Mouse (Mus musculus): ENCODE measurements around the gene Atp1b2. TPM values are rescaled to one million over a fixed set of nuclear protein-coding genes. Genes with fewer than 3 reads are reported as not detected.

The Atp1b2 gene
- polyA plus RNA-seq, 1 experiment from 2014 or later: 6.0 TPM

DNA sequence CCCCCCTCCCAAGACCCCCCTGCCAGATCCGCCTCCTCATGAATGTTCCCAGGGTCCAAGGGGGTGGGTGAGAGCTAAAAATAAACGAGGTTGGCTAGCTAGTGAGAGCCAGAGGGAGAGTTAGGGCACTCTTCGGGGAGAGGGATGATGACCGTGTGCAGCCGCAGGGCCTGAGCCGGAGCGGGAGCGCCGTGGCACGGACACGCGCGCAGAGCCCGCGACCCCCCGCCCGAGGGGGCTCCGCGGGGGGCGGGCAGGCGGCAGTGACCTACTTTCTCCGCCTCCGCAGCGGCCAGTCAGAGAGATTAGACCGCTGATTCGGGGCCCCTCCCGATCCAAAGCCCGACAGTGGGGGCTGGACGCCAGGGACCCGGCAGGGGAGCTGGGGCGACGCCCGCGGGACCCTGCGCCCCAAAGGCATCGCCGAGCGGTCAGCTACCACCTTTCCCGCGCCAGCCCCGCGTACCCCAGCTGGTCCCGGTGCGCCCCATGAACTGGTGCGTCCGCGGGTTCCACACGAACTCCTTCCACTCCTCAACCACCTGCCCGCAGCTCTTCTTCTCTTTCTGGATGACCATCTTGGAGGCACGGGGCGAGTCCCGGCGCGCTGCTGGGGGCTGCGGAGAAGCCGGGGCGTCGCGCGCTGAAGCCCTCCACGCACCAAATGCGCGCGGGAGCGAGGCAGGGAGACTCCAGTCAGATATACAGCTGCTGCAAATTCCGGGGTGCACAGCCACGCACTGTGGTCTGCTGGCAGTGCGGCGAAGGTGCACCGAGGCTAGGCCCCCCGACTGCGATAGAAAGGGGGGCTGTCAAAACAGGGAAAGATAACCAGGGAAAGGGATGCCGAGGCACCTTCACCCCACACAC is 712 bp downstream of the Atp1b2 start:
- H3K4me3 ChIP-seq: peak overlapping the region; percentile 64
- peak overlapping the region; percentile 80 for H3K9ac ChIP-seq
- peak overlapping the region; percentile 100 for H3K4me2 ChIP-seq (replicated peaks)
- peak; percentile 41 for ATAC-seq (ENCODE audit: low FRiP score, low read depth)
- H3K4me1 ChIP-seq: peaks cover 22% of the 10 kb centered on the region
- H3K27me3 ChIP-seq: peaks cover 29% of the 10 kb centered on the region
- 0 out of 2 replicates have a peak, but pooled peaks cover 4% of the 10 kb centered on the region for H3K36me3 ChIP-seq
- no peaks in the 10 kb centered on the region for H3K9me3 ChIP-seq
- under 1% methylated on average over 73 of the region's 73 CpGs for WGBS
- no peak overlapping the region for H3K27ac ChIP-seq

DNA sequence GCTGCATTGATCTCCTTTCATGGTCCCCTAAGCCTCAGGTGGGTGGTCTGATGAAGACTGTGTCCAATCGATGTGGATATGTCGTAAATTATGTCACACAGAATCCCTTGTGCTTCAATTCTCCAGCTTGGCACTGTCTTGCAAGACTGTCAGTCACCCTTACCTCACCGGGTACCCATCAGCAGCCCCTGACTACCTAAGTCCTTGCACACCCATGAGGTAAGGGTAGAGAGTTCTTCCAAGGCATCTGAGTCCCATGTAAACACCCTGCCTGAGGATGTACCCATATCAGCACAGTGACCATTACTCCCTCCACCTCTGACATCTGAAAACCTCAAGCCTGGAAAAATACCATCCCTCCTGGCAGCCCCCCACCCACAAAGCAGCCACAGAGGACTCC is 1.4 kb downstream of the Atp1b2 start:
- H3K4me3 ChIP-seq: peak overlapping the region; percentile 64
- no peak overlapping the region for H3K27ac ChIP-seq
- peaks cover 28% of the 10 kb centered on the region for H3K4me1 ChIP-seq
- peak overlapping the region; percentile 80; the same call in 1 of the 2 replicates for H3K9ac ChIP-seq
- peak overlapping the region; percentile 100 for H3K4me2 ChIP-seq (replicated peaks)
- H3K36me3 ChIP-seq: 0 out of 2 replicates have a peak, but pooled peaks cover 4% of the 10 kb centered on the region
- no peak for ATAC-seq (ENCODE audit: low FRiP score, low read depth)
- peaks cover 29% of the 10 kb centered on the region for H3K27me3 ChIP-seq
- H3K9me3 ChIP-seq: no peaks in the 10 kb centered on the region
- 42% methylated on average over 3 of the region's 3 CpGs for WGBS

DNA sequence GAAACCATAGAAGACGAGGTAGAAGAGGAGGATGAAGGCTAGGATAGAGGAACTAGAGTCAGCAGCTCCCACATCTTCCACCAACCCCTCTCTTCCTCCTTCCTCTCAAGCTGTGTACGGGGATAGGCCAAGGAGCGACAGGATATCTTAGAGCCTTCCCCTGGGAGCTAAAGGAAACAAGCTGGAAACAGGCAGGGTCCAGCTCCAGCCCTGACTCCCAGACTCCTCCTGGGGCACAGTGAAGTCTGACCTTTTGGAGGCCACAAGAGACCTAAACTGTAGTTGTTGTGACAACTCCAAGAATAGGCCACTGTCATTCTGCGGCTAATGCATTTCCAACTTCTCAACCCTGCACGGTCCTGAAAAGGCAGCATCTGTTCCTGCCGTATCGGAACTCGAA is 2.2 kb downstream of the Atp1b2 start:
- Histone ChIP-seq H3K4me3 (no peak overlapping the region), H3K27me3 (peaks cover 29% of the 10 kb centered on the region), H3K27ac (no peak overlapping the region), H3K9me3 (no peaks in the 10 kb centered on the region), H3K9ac (no peak overlapping the region), H3K36me3 (0 out of 2 replicates have a peak, but pooled peaks cover 4% of the 10 kb centered on the region), H3K4me2 (replicated peaks) (peak overlapping the region; percentile 100; the same call in 1 of the 2 replicates), H3K4me1 (peaks cover 31% of the 10 kb centered on the region)
- no peak for ATAC-seq (ENCODE audit: low FRiP score, low read depth)
- 80% methylated on average over 8 of the region's 8 CpGs for WGBS

DNA sequence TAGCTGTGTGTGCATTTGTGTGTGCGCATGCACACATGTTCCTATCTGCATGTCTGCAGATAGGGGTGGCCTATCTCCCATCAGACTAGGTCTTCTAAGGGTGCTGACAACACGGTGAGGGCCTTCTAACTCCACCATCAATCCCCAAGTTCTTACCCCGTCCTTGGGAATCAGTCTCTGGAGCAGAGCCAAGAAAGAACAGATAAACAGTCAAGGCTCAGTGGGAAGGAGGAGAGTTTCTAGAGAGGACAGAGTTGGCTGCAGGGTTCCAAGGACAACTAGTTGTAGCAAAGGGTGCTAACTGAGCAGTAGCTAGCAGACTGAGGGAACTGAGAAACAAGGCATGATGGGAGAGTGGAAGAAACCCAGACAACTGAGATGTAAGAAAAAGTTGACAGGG is 4.0 kb downstream of the Atp1b2 start:
- no peak for ATAC-seq (ENCODE audit: low FRiP score, low read depth)
- H3K4me2 ChIP-seq (replicated peaks): no peak overlapping the region

DNA sequence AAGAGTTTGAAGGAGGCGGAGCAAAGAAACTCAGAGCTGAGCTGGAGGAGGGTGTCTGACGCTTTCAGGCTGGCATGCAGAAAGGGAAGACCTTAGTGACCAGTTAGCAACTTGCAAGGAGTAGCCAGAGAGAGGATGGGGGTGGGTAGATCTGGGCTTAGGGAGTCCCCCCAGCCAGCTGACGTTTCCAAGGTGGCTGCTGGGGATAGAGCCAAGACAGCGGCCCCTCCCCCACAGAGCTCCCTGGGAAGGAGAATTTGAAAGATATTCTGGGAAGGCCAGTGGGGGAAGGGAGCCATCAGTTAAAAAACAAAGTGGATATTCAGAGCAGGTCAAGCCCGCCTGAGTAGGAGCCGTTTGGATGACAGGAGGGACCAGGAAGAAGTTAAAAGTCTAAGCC is 5.6 kb downstream of the Atp1b2 start:
- Histone ChIP-seq H3K36me3 (peaks cover 7% of the 10 kb centered on the region; the same call in 1 of the 2 replicates), H3K4me3 (no peak overlapping the region), H3K4me2 (replicated peaks) (peak overlapping the region; percentile 42), H3K4me1 (peaks cover 31% of the 10 kb centered on the region), H3K27me3 (peaks cover 25% of the 10 kb centered on the region), H3K9ac (peak overlapping the region; percentile 27), H3K27ac (peak overlapping the region; percentile 52; the same call in 1 of the 2 replicates), H3K9me3 (no peaks in the 10 kb centered on the region)
- peak; percentile 72; the same call in 1 of the 2 replicates for ATAC-seq (ENCODE audit: low FRiP score, low read depth)
- 12% methylated on average over 6 of the region's 6 CpGs for WGBS

More for the DNA sequence above, 4.0 kb downstream of the Atp1b2 start:
- WGBS: 82% methylated on average over 3 of the region's 3 CpGs
- peaks cover 31% of the 10 kb centered on the region for H3K4me1 ChIP-seq
- no peaks in the 10 kb centered on the region for H3K9me3 ChIP-seq
- no peak overlapping the region for H3K27ac ChIP-seq
- H3K27me3 ChIP-seq: peaks cover 29% of the 10 kb centered on the region
- 0 out of 2 replicates have a peak, but pooled peaks cover 4% of the 10 kb centered on the region for H3K36me3 ChIP-seq
- no peak overlapping the region for H3K9ac ChIP-seq
- H3K4me3 ChIP-seq: no peak overlapping the region

DNA sequence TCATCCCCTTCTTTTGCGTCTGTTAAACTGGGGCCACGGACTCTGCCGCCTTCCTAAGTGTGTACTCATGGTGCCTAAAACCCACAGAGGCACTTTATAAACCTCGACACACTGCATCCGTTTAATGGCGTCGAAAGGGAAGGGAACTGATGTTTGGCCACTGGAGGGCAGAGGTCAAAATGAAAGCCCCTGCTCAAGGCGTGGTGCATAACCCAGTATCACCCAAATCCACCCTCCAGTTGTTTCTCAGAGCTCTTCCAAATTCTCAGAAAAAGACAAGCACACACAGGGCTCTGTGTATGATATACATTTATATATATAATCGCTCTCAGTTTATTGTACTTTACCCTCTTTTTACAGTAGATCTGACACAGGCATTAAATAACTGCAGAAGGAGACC is 6.3 kb downstream of the Atp1b2 start:
- ATAC-seq (ENCODE audit: low FRiP score, low read depth): no peak
- Histone ChIP-seq H3K27me3 (peaks cover 19% of the 10 kb centered on the region), H3K4me2 (replicated peaks) (peak overlapping the region; percentile 42), H3K27ac (peak overlapping the region; percentile 52; the same call in 1 of the 2 replicates), H3K9me3 (no peaks in the 10 kb centered on the region), H3K9ac (peak overlapping the region; percentile 27; the same call in 1 of the 2 replicates), H3K36me3 (peaks cover 13% of the 10 kb centered on the region), H3K4me1 (peaks cover 25% of the 10 kb centered on the region), H3K4me3 (no peak overlapping the region)
- WGBS: 7% methylated on average over 9 of the region's 9 CpGs

DNA sequence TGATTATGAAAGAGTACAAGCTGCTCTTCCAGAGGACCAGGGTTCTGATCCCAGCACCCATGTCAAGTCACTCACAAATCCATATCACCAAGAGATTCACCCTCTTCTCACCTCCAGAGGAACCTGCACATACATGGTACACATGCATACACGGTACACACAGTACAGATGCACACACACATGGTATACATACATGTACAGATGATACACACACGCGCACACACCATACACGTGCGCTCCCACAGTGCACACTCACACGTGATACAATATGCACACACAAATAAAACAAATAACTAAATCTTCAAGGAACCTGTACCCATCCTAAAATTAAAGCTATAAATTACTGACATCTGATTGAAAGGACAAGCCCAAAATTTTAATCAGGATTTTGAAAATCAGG is 10.9 kb downstream of the Atp1b2 start:
- 97% methylated on average over 6 of the region's 6 CpGs for WGBS
- Histone ChIP-seq H3K27me3 (no peaks in the 10 kb centered on the region), H3K36me3 (peaks cover 51% of the 10 kb centered on the region), H3K4me2 (replicated peaks) (no peak overlapping the region), H3K27ac (no peak overlapping the region), H3K4me1 (peaks cover 8% of the 10 kb centered on the region), H3K9ac (no peak overlapping the region), H3K4me3 (no peak overlapping the region), H3K9me3 (no peaks in the 10 kb centered on the region)
- no peak for ATAC-seq (ENCODE audit: low FRiP score, low read depth)

DNA sequence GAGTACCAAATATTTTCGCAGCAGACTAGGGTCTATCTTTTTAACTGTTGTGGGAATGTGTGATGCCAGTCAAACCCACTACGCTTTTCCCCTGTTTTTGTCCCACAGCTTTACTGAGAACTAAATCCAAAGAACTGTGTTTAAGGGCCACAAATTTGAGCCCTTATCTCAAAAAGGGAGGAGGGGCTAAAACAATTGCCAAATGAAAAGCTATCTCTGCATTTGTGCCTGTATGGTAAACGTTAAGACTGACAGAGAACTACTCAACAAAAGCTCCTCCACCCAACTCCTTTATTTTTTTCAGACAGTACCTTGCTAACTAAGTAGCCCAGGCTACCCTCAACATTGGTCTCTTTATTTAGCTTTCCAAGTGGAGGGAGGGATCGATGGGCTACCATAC is 12.9 kb downstream of the Atp1b2 start:
- Histone ChIP-seq H3K4me3 (no peak overlapping the region), H3K9me3 (no peaks in the 10 kb centered on the region), H3K4me1 (no peaks in the 10 kb centered on the region), H3K27me3 (no peaks in the 10 kb centered on the region), H3K4me2 (replicated peaks) (no peak overlapping the region), H3K36me3 (peaks cover 72% of the 10 kb centered on the region), H3K27ac (no peak overlapping the region; the same call in 1 of the 2 replicates), H3K9ac (no peak overlapping the region)
- WGBS: 87% methylated on average over 4 of the region's 4 CpGs
- ATAC-seq (ENCODE audit: low FRiP score, low read depth): no peak

DNA sequence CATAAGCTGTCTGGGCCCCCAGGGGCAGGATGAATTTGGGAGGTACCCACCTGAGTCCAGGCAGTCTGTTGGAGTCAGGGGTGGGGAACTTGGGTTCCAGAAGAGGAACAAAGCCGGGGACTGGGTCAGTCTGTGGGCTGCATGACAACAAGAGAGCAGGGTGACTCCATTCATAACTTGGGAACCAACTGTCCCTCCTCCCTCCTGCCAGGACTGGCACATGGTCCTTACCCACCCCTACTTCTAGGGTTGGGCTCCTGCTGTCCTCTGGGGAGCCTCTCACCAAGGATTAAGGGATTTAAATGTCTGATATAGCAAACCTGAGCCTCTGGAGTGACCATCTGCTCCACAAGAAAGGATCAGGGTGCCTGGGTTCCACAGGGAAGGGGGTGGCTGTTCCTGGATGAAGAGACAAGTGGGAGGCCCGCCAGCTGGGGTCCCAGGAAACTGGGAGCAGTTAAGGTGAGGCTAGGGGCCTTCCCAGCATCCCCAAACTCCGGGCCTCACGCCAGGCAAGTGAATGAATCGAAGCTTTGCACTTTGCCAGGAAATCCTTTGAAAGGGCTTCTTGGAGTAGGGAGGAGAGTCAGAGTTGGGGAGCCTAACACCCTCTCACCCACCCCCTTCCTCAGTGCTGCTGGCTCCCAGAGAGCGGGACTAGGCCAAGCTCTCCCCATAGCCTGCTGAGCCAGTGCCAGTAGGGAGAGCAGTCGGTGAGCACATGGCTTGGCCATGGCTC is 13.7 kb downstream of the Atp1b2 start:
- Histone ChIP-seq H3K4me1 (no peaks in the 10 kb centered on the region), H3K27me3 (no peaks in the 10 kb centered on the region), H3K9ac (no peak overlapping the region), H3K9me3 (no peaks in the 10 kb centered on the region), H3K4me3 (no peak overlapping the region), H3K27ac (no peak overlapping the region), H3K36me3 (peaks cover 79% of the 10 kb centered on the region), H3K4me2 (replicated peaks) (no peak overlapping the region)
- no peak for ATAC-seq (ENCODE audit: low FRiP score, low read depth)
- WGBS: 82% methylated on average over 7 of the region's 7 CpGs

DNA sequence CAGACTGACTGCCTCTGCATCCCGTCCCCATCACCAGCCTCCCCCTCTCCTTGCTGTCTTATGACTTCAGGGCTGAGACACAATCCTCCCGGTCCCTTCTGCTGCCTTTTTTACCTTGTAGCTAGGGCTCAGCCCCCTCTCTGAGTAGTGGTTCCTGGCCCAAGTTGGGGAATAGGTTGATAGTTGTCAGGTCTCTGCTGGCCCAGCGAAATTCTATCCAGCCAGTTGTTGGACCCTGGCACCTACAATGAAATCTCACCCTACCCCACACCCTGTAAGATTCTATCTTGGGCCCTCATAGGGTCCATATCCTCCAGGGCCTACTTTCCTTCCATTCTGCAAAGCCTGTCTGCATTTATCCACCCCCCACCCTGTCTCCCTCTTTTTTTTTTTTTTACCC is 14.3 kb downstream of the Atp1b2 start:
- Histone ChIP-seq H3K36me3 (peaks cover 85% of the 10 kb centered on the region), H3K27ac (no peak overlapping the region), H3K9ac (no peak overlapping the region), H3K27me3 (no peaks in the 10 kb centered on the region), H3K4me3 (no peak overlapping the region), H3K9me3 (no peaks in the 10 kb centered on the region), H3K4me2 (replicated peaks) (no peak overlapping the region), H3K4me1 (no peaks in the 10 kb centered on the region)
- WGBS: 89% methylated on average over 3 of the region's 3 CpGs
- no peak for ATAC-seq (ENCODE audit: low FRiP score, low read depth)

DNA sequence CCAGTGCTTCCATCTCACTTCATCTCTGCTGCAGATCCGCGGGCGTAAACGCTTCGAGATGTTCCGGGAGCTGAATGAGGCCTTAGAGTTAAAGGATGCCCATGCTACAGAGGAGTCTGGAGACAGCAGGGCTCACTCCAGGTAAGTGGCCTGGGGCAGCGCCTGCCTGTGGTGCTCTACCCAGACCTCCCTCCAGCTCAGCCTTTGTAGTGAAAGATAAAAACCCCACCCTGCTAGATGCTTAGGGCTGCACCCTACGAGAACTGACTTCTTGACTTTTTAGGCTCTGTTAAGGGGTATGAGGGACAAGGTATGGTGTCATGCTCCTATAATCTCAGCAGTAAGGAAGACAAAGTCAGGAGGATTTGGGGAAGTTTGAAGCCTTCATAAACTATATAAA is 15.1 kb downstream of the Atp1b2 start:
- Histone ChIP-seq H3K4me2 (replicated peaks) (no peak overlapping the region), H3K36me3 (peaks cover 85% of the 10 kb centered on the region), H3K9me3 (no peaks in the 10 kb centered on the region), H3K27ac (no peak overlapping the region), H3K4me3 (no peak overlapping the region), H3K9ac (no peak overlapping the region), H3K4me1 (no peaks in the 10 kb centered on the region), H3K27me3 (no peaks in the 10 kb centered on the region)
- ATAC-seq (ENCODE audit: low FRiP score, low read depth): no peak
- 91% methylated on average over 8 of the region's 8 CpGs for WGBS

DNA sequence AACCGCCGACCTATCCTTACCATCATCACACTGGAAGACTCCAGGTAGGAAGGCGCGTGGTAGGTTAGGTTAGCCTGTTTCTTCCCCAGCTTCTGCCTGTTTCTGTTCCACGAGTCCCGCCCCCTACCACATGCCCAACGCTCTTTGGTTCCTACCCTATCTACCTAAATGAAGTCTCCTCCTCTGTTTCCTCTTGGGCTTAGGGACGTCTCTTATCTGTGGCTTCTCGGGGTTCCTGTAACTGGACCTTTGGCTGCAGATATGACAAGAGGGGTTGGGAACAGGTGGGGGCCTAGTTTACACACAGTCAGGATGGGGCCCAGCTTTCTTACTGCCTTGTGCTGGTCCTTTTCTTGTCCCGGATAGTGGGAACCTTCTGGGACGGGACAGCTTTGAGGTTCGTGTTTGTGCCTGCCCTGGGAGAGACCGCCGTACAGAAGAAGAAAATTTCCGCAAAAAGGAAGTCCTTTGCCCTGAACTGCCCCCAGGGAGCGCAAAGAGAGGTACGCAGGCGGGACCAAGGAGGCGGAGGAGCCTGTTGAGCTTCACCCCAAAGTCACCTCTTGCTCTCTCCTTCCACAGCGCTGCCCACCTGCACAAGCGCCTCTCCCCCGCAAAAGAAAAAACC is 16.4 kb downstream of the Atp1b2 start:
- no peak overlapping the region for H3K4me3 ChIP-seq
- no peak for ATAC-seq (ENCODE audit: low FRiP score, low read depth)
- H3K27ac ChIP-seq: no peak overlapping the region
- no peak overlapping the region for H3K4me2 ChIP-seq (replicated peaks)
- no peaks in the 10 kb centered on the region for H3K4me1 ChIP-seq
- no peaks in the 10 kb centered on the region for H3K27me3 ChIP-seq
- 92% methylated on average over 22 of the region's 22 CpGs for WGBS
- no peak overlapping the region for H3K9ac ChIP-seq
- peaks cover 77% of the 10 kb centered on the region for H3K36me3 ChIP-seq
- H3K9me3 ChIP-seq: no peaks in the 10 kb centered on the region

Measured in limb, embryonic 13.5 days (tissue).